Mouse (Mus musculus): ENCODE results near the gene Rhot2.
"Not testable (repeated sequence)": the region's sequence is repeated elsewhere in the genome, so short reads cannot be mapped to it uniquely, and the experiment has no call there.

Rhot2 gene

DNA sequence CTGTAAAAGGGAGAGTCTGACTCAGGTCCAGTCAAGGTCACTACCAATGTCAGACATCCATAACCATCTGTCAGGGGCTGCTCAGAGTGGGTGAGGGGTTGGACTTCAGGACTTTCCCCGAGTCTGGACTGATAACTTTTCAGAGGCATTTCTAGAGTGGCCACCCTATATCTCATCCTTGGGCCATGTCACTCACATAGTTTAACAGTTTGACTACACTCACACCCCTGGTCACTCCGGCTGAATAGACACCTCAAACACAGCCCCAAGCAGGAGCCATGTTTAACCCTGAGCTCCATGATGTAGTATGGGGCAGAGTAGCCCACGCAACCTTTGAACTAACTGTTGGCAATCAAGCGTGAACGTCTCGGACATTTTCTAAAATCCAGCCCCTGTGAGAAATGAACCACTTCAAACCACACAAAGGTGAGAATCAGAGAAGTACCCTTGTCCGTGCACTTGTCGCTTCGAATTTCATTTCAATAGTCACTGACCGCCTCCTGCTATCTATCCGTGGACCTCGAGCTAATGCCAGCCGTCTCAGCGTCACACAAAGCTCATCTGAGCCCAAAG, 29.6 kb upstream of the Rhot2 start:
- DNase-seq, result no peak

DNA sequence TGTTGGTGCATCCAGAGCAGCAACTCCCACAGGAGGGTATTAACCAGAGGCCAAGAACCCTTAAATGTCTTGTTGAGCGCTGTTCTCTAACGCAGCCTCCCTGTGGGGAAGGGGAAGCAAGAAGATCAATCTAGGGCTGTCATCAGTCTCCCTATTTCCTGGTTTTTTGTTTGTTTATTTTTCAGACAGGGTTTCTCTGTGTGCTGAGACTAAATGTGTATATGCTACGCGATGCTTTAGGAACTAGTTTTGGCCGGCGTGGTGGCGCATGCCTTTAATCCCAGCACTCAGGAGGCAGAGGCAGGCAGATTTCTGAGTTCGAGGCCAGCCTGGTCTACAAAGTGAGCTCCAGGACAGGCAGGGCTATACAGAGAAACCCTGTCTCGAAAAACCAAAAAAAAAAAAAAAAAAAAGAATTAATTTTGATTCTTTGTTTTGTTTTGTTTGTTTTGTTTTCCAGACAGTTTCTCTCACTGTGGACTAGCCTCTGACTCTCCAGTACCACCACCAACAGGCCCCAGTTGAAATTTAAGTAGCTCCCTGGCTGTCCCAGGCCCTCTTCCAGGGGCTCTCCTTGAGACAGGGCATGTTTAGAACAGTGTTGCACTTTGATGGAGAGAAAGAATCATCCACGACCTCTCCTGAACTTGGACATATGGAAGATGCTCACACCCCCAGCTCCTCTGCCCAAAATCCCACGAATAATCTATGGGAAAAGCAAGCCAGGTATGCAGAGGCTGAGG, 28.9 kb upstream of the Rhot2 start:
- peak in 1 of 2 experiments; percentile 3 for DNase-seq

DNA sequence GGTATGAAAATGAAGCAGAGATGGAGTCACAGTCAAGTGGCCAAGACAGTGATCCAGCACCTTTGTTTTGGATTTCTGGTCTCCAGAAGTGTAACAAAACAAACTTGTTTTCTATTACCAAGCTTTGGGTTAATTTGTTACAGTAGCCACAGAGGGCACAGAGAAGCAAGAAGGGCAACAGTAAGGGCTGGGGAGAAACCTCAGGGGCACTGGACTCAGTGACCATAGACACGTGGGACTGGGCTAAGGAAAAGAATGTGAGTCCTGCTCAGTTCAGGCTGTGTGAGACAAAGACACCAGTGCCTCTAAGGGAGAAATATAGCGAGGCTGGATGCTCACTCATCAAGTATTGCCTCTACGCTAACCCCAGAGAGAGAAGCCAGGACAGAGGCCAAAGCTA, 28.0 kb upstream of the Rhot2 start:
- peak in 1 of 2 experiments; percentile 3 for DNase-seq

DNA sequence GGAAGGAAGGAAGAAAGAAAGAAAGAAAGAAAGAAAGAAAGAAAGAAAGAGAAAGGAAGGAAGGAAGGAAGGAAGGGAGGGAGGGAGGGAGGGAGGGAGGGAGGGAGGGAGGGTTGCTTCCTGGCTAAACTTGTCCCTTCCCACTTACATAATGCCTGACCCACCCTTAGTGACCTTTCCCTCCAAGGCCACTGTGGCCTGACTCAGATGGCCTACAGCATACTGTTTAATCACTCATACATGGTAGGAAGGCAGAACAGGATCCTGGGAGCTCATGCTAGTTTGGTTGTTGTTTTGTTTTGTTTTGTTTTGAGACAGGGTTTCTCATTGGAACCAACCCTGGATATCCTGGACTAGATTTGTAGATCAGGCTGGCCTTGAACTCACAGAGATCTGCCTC, 26.9 kb upstream of the Rhot2 start:
- DNase-seq, result not testable (repeated sequence)

- DNase-seq, result peak in 1 of 2 experiments; percentile 3
These were observed 25.3 kb upstream of the Rhot2 start for GRCm38 (mm10) chr17:25869954-25870353.

DNA sequence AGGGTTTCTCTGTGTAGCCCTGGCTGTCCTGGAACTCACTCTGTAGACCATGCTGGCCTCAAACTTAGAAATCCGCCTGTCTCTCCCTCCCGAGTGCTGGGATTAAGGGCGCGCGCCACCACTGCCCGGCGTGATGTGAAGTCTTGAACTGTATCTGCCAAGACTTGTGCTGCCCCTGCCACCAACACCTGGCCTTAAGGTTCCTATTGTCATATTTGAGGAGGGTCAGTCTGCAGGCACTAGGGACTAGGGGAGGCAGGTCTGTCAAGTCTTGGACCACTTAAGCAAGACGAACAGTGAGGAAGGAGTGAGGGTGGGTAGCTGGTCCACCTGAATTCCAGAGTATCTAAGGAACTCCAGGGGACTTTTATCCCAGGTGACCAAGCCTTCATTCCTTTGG, 24.8 kb upstream of the Rhot2 start:
- DNase-seq, result peak in 1 of 2 experiments; percentile 12

DNA sequence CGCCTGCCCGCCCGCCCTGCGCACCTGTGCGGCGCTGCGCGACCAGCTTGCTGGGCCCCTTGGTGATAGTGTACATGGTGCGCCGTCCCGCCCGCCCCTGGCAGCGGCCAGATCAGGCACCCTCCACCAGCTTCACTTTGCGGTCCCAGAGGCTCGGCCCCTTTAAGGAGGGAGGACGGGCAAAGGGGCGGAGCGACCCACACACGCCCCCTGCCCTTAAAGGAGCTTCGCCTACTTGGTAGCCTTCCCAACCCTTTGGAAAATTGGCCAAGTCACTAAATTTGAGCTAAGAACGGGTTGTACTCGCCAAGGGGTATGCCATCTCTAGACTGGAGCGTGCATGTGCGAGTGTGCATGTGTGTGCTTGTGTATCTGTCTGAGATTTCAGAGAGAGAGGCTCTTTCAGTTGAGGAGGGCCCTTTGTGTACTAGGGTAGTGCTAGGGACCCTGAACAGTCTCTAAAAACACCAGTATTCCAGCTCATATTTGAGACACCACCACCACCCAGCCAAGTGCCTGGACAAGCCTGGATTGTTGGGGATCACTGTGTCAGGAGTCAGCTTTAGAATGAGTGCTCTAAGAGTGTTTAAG, 24.0 kb upstream of the Rhot2 start, which contains the start of gene Mcrip2:
Mcrip2 (minus strand) TSS at position 164 of the 591 bp plus-strand sequence.
- peak; percentile 86 to 88 for DNase-seq

GRCm38 (mm10) chr17:25867836-25868600, 23.4 kb upstream of the Rhot2 start:
- DNase-seq, result peak in 1 of 2 experiments; percentile 66

DNA sequence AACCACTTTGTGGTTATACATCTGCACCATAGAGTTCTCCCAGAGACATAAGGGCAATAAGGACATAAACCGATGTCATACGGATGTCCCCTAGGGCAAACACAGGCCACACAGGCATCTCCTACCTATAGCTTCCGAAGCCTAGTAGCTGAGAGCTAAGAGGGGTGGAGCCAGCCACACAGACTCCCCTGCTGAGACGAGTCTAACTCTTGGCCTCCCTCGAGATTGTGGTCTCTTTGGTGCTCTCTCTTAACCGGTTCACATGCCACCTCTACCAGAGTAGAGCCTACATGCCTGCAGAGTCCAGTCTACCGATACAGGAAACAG, 22.8 kb upstream of the Rhot2 start:
- no peak for DNase-seq

DNA sequence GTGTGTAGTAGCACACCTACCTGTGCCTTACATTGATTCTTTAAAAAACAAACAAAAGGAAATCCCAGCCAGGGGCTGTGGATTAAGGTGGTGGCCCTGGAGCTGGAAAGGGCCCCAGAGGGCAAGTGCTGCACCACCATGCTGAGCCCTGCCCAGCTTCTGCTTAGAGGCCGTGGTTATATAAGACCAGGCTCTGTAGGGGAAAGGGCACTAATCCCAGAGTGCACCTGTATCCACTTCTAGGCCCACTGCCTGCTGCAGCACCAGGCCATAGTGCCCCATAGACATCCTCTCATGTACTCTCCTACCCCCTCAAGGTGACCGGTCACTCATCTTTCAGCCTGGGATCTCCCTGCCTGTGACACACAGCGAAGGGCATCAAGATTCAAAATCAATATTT, 21.5 kb upstream of the Rhot2 start:
- peak in 1 of 2 experiments; percentile 9 for DNase-seq

DNA sequence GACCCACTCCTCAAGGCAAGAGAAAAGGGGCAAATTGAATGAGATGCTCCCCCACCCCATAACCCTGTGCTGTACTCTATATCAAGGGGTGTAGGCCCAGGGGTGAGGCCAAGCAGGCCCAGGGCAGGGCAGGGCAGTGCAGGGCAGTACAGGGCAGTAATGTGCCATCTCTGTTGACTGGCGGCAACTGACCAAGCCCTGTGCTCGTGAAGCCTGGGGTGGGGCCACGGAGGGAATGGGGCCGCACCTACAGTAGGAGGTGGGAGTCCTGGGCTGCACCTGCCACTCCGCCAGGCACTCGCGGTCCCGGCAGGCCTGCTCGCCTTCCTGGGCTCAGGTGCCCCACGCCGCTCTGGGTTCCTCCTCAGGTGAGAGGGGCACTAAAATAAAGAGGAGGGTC, 20.6 kb upstream of the Rhot2 start:
- DNase-seq, result peak in 1 of 2 experiments; percentile 20

DNA sequence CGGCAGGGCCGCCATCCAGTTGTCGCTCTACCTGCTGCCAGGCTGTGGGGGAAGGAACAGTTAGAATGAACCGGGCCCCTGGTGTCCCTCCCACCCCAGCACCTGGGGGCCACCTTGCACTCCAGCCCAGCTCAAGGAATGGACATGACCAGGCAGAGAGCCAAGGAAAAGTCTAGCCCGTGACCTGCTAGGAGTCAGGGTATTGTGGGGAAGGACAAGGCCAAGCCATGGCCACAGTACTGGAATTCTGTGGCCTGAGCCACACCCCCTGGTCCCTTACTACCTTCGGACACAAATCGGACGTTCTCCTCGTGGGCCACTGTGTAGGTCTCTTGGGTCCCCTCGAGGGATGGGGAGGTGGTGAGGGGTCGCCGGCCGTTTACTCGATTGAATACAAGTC, 19.7 kb upstream of the Rhot2 start:
- DNase-seq, result no peak

- DNase-seq, result no peak
These were observed 19.0 kb upstream of the Rhot2 start for GRCm38 (mm10) chr17:25863681-25864080.

GRCm38 (mm10) chr17:25861704-25862612, 17.3 kb upstream of the Rhot2 start:
- no peak for DNase-seq

- DNase-seq, result peak; percentile 92 to 93
These were observed 16.4 kb upstream of the Rhot2 start, which contains the start of gene Wdr90 for GRCm38 (mm10) chr17:25860832-25861703. Gene Wdr90 (minus strand): TSS chr17:25861501.

- DNase-seq, result no peak
These were observed 15.6 kb upstream of the Rhot2 start for GRCm38 (mm10) chr17:25860229-25860628.

- DNase-seq, result peak in 1 of 2 experiments; percentile 66
These were observed 835 bp downstream of the Rhot2 start for GRCm38 (mm10) chr17:25843636-25844395.

- DNase-seq, result no peak
These were observed 1.5 kb downstream of the Rhot2 start for GRCm38 (mm10) chr17:25843122-25843521.

- no peak for DNase-seq
These were observed 2.1 kb downstream of the Rhot2 start for GRCm38 (mm10) chr17:25842509-25842908.
